Mouse (Mus musculus): ENCODE measurements around the gene Ogfod1. TPM values are rescaled to one million over a fixed set of nuclear protein-coding genes. Genes with fewer than 3 reads are reported as not detected.

Ogfod1 gene
- polyA plus RNA-seq, 1 experiment from 2014 or later = 12.2 TPM

DNA sequence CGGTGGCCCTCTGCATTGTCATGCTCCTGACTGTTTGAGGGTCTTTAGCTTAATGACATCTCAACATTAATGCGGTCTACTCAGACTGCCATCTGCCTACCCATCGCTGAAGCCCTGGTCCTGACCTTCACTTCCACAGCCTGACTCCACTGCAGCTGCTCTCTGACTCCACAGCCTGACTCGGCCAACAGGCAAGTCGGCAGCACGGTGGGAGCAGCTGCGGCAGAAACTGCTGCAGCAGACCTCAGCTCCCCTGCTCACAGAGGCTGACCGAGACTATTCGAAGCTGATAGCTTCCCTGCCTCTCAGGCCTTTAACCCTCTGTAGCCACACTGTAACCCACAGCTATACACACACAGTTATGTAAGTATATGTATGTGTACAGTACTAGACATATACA is 51.0 kb downstream of the Ogfod1 start:
- no peaks in the 10 kb centered on the region for H3K27me3 ChIP-seq (ENCODE audit: control insufficient read depth, insufficient read depth, low read length)
- no peak overlapping the region for H3K9ac ChIP-seq (ENCODE audit: low read length)
- H3K4me2 ChIP-seq (ENCODE audit: low read length) = no peak overlapping the region
- no peaks in the 10 kb centered on the region for H3K4me1 ChIP-seq (ENCODE audit: control insufficient read depth in 2 of 2, insufficient read depth in 2 of 2, low read length in 2 of 2)
- 82% methylated on average over 9 of the region's 9 CpGs for WGBS
- no peaks in the 10 kb centered on the region for H3K36me3 ChIP-seq (ENCODE audit: control insufficient read depth, insufficient read depth, low read length)
- no peak for ATAC-seq (ENCODE audit: insufficient number of reproducible peaks, insufficient read depth, low FRiP score, low read depth)
- no peak overlapping the region for H3K27ac ChIP-seq (replicated peaks in 1 of 2; ENCODE audit: control insufficient read depth in 1 of 2, insufficient read depth in 1 of 2, low read depth in 2 of 2, low read length in 2 of 2)
- H3K4me3 ChIP-seq (ENCODE audit: control insufficient read depth in 1 of 2, insufficient read depth in 1 of 2, low read depth in 1 of 2, low read length in 2 of 2) = no peak overlapping the region
- H3K9me3 ChIP-seq (ENCODE audit: control insufficient read depth, low read length) = no peaks in the 10 kb centered on the region

DNA sequence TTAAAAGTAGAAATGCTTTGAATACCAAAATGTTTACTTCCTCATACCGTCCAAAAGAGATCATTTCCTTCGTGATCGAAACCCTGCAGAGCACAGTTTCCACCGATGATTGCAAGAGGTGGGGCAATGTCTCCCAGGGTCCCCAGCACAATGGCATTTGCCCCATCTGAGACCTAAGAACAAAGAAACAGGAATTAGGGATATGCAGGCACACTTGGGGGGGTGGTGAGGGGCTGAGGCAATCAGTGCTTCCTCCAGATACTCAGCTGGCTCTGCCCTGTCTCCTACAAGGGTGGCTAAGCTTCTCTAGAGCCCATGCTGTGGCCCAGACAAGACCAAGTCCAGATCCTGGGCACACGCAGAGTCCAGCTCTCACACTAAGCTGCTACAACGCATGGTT is 52.7 kb downstream of the Ogfod1 start:
- Histone ChIP-seq H3K4me1 (ENCODE audit: control insufficient read depth in 2 of 2, insufficient read depth in 2 of 2, low read length in 2 of 2) (peaks cover 0 to 2% of the 10 kb centered on the region in 2 experiments; a peak in 1 of 4 replicates), H3K9ac (ENCODE audit: low read length) (no peak overlapping the region), H3K4me2 (ENCODE audit: low read length) (no peak overlapping the region), H3K4me3 (ENCODE audit: control insufficient read depth in 1 of 2, insufficient read depth in 1 of 2, low read depth in 1 of 2, low read length in 2 of 2) (no peak overlapping the region), H3K36me3 (ENCODE audit: control insufficient read depth, insufficient read depth, low read length) (no peaks in the 10 kb centered on the region), H3K9me3 (ENCODE audit: control insufficient read depth, low read length) (no peaks in the 10 kb centered on the region), H3K27me3 (ENCODE audit: control insufficient read depth, insufficient read depth, low read length) (no peaks in the 10 kb centered on the region), H3K27ac (replicated peaks in 1 of 2; ENCODE audit: control insufficient read depth in 1 of 2, insufficient read depth in 1 of 2, low read depth in 2 of 2, low read length in 2 of 2) (no peak overlapping the region)
- 62% methylated on average over 6 of the region's 6 CpGs for WGBS
- no peak for ATAC-seq (ENCODE audit: insufficient number of reproducible peaks, insufficient read depth, low FRiP score, low read depth)

GRCm38 (mm10) chr8:94092848-94093247 is 55.9 kb downstream of the Ogfod1 start:
- ATAC-seq (ENCODE audit: insufficient number of reproducible peaks, insufficient read depth, low FRiP score, low read depth) = no peak
- H3K36me3 ChIP-seq (ENCODE audit: control insufficient read depth, insufficient read depth, low read length) = no peaks in the 10 kb centered on the region
- no peak overlapping the region for H3K9ac ChIP-seq (ENCODE audit: low read length)
- no peak overlapping the region; a peak in 1 of 4 replicates for H3K27ac ChIP-seq (replicated peaks in 1 of 2; ENCODE audit: control insufficient read depth in 1 of 2, insufficient read depth in 1 of 2, low read depth in 2 of 2, low read length in 2 of 2)
- H3K4me1 ChIP-seq (ENCODE audit: control insufficient read depth in 2 of 2, insufficient read depth in 2 of 2, low read length in 2 of 2) = peaks cover 2 to 5% of the 10 kb centered on the region in 2 experiments; a peak in 2 of 4 replicates
- 77% methylated on average over 9 of the region's 9 CpGs for WGBS
- no peaks in the 10 kb centered on the region for H3K27me3 ChIP-seq (ENCODE audit: control insufficient read depth, insufficient read depth, low read length)
- no peak overlapping the region for H3K4me2 ChIP-seq (ENCODE audit: low read length)
- H3K4me3 ChIP-seq (ENCODE audit: control insufficient read depth in 1 of 2, insufficient read depth in 1 of 2, low read depth in 1 of 2, low read length in 2 of 2) = no peak overlapping the region
- H3K9me3 ChIP-seq (ENCODE audit: control insufficient read depth, low read length) = no peaks in the 10 kb centered on the region

GRCm38 (mm10) chr8:94094281-94094680 is 57.3 kb downstream of the Ogfod1 start:
- Histone ChIP-seq H3K4me1 (ENCODE audit: control insufficient read depth in 2 of 2, insufficient read depth in 2 of 2, low read length in 2 of 2) (peaks cover 5% of the 10 kb centered on the region in 2 experiments; a peak in 3 of 4 replicates), H3K27ac (replicated peaks in 1 of 2; ENCODE audit: control insufficient read depth in 1 of 2, insufficient read depth in 1 of 2, low read depth in 2 of 2, low read length in 2 of 2) (no peak overlapping the region), H3K9ac (ENCODE audit: low read length) (no peak overlapping the region), H3K4me3 (ENCODE audit: control insufficient read depth in 1 of 2, insufficient read depth in 1 of 2, low read depth in 1 of 2, low read length in 2 of 2) (no peak overlapping the region), H3K27me3 (ENCODE audit: control insufficient read depth, insufficient read depth, low read length) (no peaks in the 10 kb centered on the region), H3K36me3 (ENCODE audit: control insufficient read depth, insufficient read depth, low read length) (no peaks in the 10 kb centered on the region), H3K4me2 (ENCODE audit: low read length) (no peak overlapping the region), H3K9me3 (ENCODE audit: control insufficient read depth, low read length) (no peaks in the 10 kb centered on the region)
- WGBS = 83% methylated on average over 6 of the region's 6 CpGs
- ATAC-seq (ENCODE audit: insufficient number of reproducible peaks, insufficient read depth, low FRiP score, low read depth) = no peak

DNA sequence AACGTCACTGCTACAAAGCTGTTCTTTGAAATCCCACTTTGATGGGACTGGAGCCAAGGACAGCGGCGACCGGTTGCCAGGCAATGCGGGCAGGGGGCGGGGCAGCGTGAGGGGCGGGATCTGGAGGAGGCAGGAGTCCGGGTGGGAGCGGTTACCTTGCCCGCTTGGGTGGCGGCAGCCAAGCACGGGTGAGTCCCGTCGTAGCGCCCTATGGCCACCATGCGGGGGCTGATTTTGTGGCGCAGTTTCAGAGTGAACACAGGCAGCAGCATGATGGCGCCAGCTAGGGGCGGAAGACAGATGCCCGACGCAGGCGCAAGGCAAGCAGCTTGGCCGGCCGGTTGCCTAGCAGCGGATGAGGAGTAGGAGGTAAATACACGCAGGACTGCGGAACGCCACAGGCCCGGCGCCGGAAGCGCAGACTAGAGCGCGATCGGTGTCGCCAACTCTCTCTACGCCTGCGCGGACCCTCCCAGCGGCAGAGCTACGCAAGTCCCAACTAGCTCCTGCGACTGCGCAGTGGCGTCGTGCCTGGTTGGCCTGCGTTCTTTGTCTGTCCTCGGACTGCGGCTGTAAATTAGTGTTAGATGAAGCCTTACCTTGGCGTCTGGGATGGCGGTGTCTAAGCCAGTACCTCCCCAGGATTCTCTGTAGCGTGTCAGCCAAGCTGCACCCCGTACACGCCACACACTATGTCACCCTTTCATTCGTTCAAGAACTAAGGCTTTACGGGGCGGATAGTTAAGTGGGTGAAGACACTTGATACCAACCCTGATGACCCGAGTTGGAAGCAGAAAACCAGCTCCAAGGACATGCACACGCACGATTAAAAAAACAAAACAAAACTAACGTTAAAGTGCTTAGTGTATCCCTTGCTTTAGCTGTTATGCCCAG is 61.3 kb downstream of the Ogfod1 start, which contains the start of gene Bbs2:
TSS of gene Bbs2 (minus strand) at position 848 of the 894 bp plus-strand sequence.
- H3K27ac ChIP-seq (replicated peaks in 1 of 2; ENCODE audit: control insufficient read depth in 1 of 2, insufficient read depth in 1 of 2, low read depth in 2 of 2, low read length in 2 of 2) = peak within 1 kb of the TSS; percentile 92 to 99
- no peaks in the 10 kb centered on the region for H3K9me3 ChIP-seq (ENCODE audit: control insufficient read depth, low read length)
- WGBS = under 1% methylated on average over 61 of the region's 61 CpGs
- H3K4me3 ChIP-seq (ENCODE audit: control insufficient read depth in 1 of 2, insufficient read depth in 1 of 2, low read depth in 1 of 2, low read length in 2 of 2) = peak within 1 kb of the TSS; percentile 56 to 68
- H3K36me3 ChIP-seq (ENCODE audit: control insufficient read depth, insufficient read depth, low read length) = no peaks in the 10 kb centered on the region
- peak within 1 kb of the TSS; percentile 72 for H3K9ac ChIP-seq (ENCODE audit: low read length)
- H3K27me3 ChIP-seq (ENCODE audit: control insufficient read depth, insufficient read depth, low read length) = peaks cover 8% of the 10 kb centered on the region; the same call in 1 of the 2 replicates
- ATAC-seq (ENCODE audit: insufficient number of reproducible peaks, insufficient read depth, low FRiP score, low read depth) = peak; percentile 100
- H3K4me1 ChIP-seq (ENCODE audit: control insufficient read depth in 2 of 2, insufficient read depth in 2 of 2, low read length in 2 of 2) = peaks cover 4 to 5% of the 10 kb centered on the region in 2 experiments; a peak in 3 of 4 replicates
- H3K4me2 ChIP-seq (ENCODE audit: low read length) = peak within 1 kb of the TSS; percentile 65

GRCm38 (mm10) chr8:94098996-94099395 is 62.0 kb downstream of the Ogfod1 start:
- WGBS = 49% methylated on average over 4 of the region's 4 CpGs
- no peak for ATAC-seq (ENCODE audit: insufficient number of reproducible peaks, insufficient read depth, low FRiP score, low read depth)
- Histone ChIP-seq H3K4me1 (ENCODE audit: control insufficient read depth in 2 of 2, insufficient read depth in 2 of 2, low read length in 2 of 2) (peaks cover 3 to 5% of the 10 kb centered on the region in 2 experiments; a peak in 3 of 4 replicates), H3K27me3 (ENCODE audit: control insufficient read depth, insufficient read depth, low read length) (peaks cover 8% of the 10 kb centered on the region; the same call in 1 of the 2 replicates), H3K36me3 (ENCODE audit: control insufficient read depth, insufficient read depth, low read length) (no peaks in the 10 kb centered on the region), H3K4me2 (ENCODE audit: low read length) (peak overlapping the region; percentile 65), H3K9ac (ENCODE audit: low read length) (peak overlapping the region; percentile 72; the same call in 1 of the 2 replicates), H3K4me3 (ENCODE audit: control insufficient read depth in 1 of 2, insufficient read depth in 1 of 2, low read depth in 1 of 2, low read length in 2 of 2) (peak overlapping the region in 1 of 2 experiments; percentile 56; a peak in 2 of 4 replicates), H3K9me3 (ENCODE audit: control insufficient read depth, low read length) (no peaks in the 10 kb centered on the region), H3K27ac (replicated peaks in 1 of 2; ENCODE audit: control insufficient read depth in 1 of 2, insufficient read depth in 1 of 2, low read depth in 2 of 2, low read length in 2 of 2) (peak overlapping the region; percentile 92 to 99)

DNA sequence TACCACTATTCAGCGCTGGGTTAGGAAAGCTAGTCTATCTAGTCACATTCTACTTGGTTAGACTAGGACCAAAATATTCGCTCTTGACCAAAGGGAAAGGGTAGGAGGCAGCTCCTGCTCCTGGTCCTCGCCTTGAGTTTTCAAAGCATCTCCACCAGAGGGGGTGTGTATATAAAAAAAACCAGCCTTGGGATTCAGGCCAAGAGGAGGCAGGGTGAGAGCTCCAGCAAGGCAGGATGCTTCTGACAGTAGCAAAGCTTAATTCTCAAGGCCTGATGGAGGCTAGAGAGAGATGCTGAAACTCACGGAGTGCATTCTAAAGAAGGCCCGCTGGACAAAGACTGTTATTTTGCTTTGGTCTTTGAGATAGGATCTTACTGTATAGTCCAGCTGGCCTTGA is 67.1 kb downstream of the Ogfod1 start:
- Histone ChIP-seq H3K4me3 (ENCODE audit: control insufficient read depth in 1 of 2, insufficient read depth in 1 of 2, low read depth in 1 of 2, low read length in 2 of 2) (no peak overlapping the region), H3K9me3 (ENCODE audit: control insufficient read depth, low read length) (no peaks in the 10 kb centered on the region), H3K4me1 (ENCODE audit: control insufficient read depth in 2 of 2, insufficient read depth in 2 of 2, low read length in 2 of 2) (no peaks in the 10 kb centered on the region), H3K4me2 (ENCODE audit: low read length) (no peak overlapping the region), H3K9ac (ENCODE audit: low read length) (no peak overlapping the region), H3K27ac (replicated peaks in 1 of 2; ENCODE audit: control insufficient read depth in 1 of 2, insufficient read depth in 1 of 2, low read depth in 2 of 2, low read length in 2 of 2) (no peak overlapping the region), H3K36me3 (ENCODE audit: control insufficient read depth, insufficient read depth, low read length) (no peaks in the 10 kb centered on the region), H3K27me3 (ENCODE audit: control insufficient read depth, insufficient read depth, low read length) (peaks cover 8% of the 10 kb centered on the region; the same call in 1 of the 2 replicates)
- no peak for ATAC-seq (ENCODE audit: insufficient number of reproducible peaks, insufficient read depth, low FRiP score, low read depth)
- WGBS = 49% methylated on average over 5 of the region's 5 CpGs
